In the genomic region with DNA sequence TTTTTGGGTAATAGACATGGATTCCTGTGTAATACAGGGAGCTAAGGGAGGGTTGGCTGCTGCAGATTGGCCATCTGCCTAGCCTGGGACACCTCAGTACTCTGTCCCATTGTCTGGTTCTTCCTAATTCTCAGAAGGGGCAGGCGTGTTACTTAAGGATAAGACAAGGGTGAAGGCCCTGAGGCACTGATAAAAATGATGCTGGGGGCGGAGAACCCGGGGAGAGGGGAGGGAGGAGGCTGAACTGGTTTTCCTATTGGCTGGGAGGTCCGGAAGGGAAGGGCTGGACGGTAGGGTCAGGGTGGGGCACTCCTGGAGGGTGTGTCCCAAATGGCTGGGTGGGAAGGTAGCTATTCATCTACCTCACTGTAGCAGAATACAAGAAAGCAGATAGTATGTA, we compare ENCODE assay signal across 12 mouse cellular contexts. TPM values are rescaled to one million over a fixed set of nuclear protein-coding genes. Genes with fewer than 3 reads are reported as not detected.
DNase-seq lines count a peak whose midpoint lies in the region; ATAC-seq lines count a peak whose summit lies in the region.
"Had no signal": no experiment of that assay in that cellular context is flagged by ENCODE, and none has a peak within 500 bp of the region (broad histone marks: within the 10 kb centered on the region; RNA-seq: fewer than 3 reads in every experiment).

No protein-coding gene starts in this region.

- 0 out of 2 replicates have a peak overlapping the region, but pooled peaks have one; percentile 95 for H3K9ac ChIP-seq in liver, embryonic 15.5 days

- H3K9me3 ChIP-seq in megakaryocyte, embryonic 14.5 days, result no peaks in the 10 kb centered on the region
- H3K9me3 ChIP-seq in liver, embryonic 15.5 days (replicated peaks), result no peaks in the 10 kb centered on the region

- H3K27ac ChIP-seq in liver, embryonic 15.5 days (replicated peaks), result peak overlapping the region; percentile 95

- peaks cover 48% of the 10 kb centered on the region for H3K4me1 ChIP-seq in megakaryocyte, embryonic 14.5 days
- peaks cover 65% of the 10 kb centered on the region for H3K4me1 ChIP-seq in liver, embryonic 15.5 days (replicated peaks)

- peak; percentile 99 for DNase-seq in c-Kit-positive CD71-positive TER-119-negative erythroid progenitor cells, embryonic 14.5 days (ENCODE audit: low read depth)
- DNase-seq in yolk sac, embryonic 10.5 days (ENCODE audit: low spot score), result peak; percentile 51
- no peak for DNase-seq in thymus, postnatal 0 days (ENCODE audit: low spot score)
- no peak for DNase-seq in natural killer cell, adult 2 months (ENCODE audit: low spot score in 2 of 2)
- DNase-seq in cerebellum, adult 8-10 months, result no peak
- DNase-seq: embryo, embryonic 11 days; kidney, adult 8-10 months; right cerebral cortex, adult 18-20 months had no signal

- peak overlapping the region; percentile 76 for H3K4me2 ChIP-seq in liver, embryonic 15.5 days

- 17% methylated on average over 5 of the region's 5 CpGs for WGBS in liver, embryonic 15.5 days (ENCODE audit: insufficient replicate concordance)

- peaks cover 27% of the 10 kb centered on the region for H3K36me3 ChIP-seq in megakaryocyte, embryonic 14.5 days (replicated peaks; ENCODE audit: low read length)
- peaks cover 28% of the 10 kb centered on the region for H3K36me3 ChIP-seq in liver, embryonic 15.5 days (replicated peaks)

- peaks cover under 1% of the 10 kb centered on the region for H3K27me3 ChIP-seq in megakaryocyte, embryonic 14.5 days (replicated peaks)
- H3K27me3 ChIP-seq in liver, embryonic 15.5 days, result no peaks in the 10 kb centered on the region

- ATAC-seq in megakaryocyte, adult 5-6 weeks (ENCODE audit: poor library complexity, severe bottlenecking), result no peak
- peak; percentile 92 for ATAC-seq in liver, embryonic 15.5 days (ENCODE audit: insufficient read depth)

- peak overlapping the region; percentile 46 for H3K4me3 ChIP-seq in megakaryocyte, embryonic 14.5 days (replicated peaks)
- peak overlapping the region; percentile 97 for H3K4me3 ChIP-seq in liver, embryonic 15.5 days (replicated peaks)

RNA-seq across cellular contexts. Expression of gene Pycr2, which starts 1.2 kb away (rescaled TPM):
- polyA plus RNA-seq in megakaryocyte, embryonic 14.5 days (2012; ENCODE audit: insufficient read depth, low replicate concordance), result 54.5 and 76.2 TPM in 2 replicates
- 14.5 and 16.4 TPM in 2 replicates for total RNA-seq in megakaryocyte, adult 5-6 weeks (2015)
- 17.3 and 19.6 TPM in 2 replicates for total RNA-seq in megakaryocyte, adult 5-6 weeks (2017)
- 93.6 and 108 TPM in 2 replicates for polyA plus RNA-seq in liver, embryonic 15.5 days (2015; fragmentation: Nextera tagmentation; extraction: Ambion mirVana)
- 142 and 147 TPM in 2 replicates for polyA plus RNA-seq in thymus, postnatal 0 days (2015; fragmentation: Nextera tagmentation; extraction: Ambion mirVana)

RNA-seq across cellular contexts. Expression of gene Lefty2, which starts 10.0 kb away (rescaled TPM):
- polyA plus RNA-seq in megakaryocyte, embryonic 14.5 days (2012; ENCODE audit: insufficient read depth, low replicate concordance), result not detected in 2 replicates
- not detected in 2 replicates for total RNA-seq in megakaryocyte, adult 5-6 weeks (2015)
- not detected in 2 replicates for total RNA-seq in megakaryocyte, adult 5-6 weeks (2017)
- not detected in 2 replicates for polyA plus RNA-seq in liver, embryonic 15.5 days (2015; fragmentation: Nextera tagmentation; extraction: Ambion mirVana)
- polyA plus RNA-seq in thymus, postnatal 0 days (2015; fragmentation: Nextera tagmentation; extraction: Ambion mirVana), result 0.86 and 0.98 TPM in 2 replicates
- polyA plus RNA-seq: heart, embryonic 14.5 days had no signal

RNA-seq across cellular contexts. Expression of gene Lefty1, which starts 31.9 kb away (rescaled TPM):
- polyA plus RNA-seq in megakaryocyte, embryonic 14.5 days (2012; ENCODE audit: insufficient read depth, low replicate concordance), result 0.83 TPM in 1 of 2 replicates, not detected in the other
- 0.60 and 1.5 TPM in 2 replicates for total RNA-seq in megakaryocyte, adult 5-6 weeks (2015)
- 0.29 and 0.98 TPM in 2 replicates for total RNA-seq in megakaryocyte, adult 5-6 weeks (2017)
- 4.8 and 5.2 TPM in 2 replicates for polyA plus RNA-seq in liver, embryonic 15.5 days (2015; fragmentation: Nextera tagmentation; extraction: Ambion mirVana)
- polyA plus RNA-seq in thymus, postnatal 0 days (2015; fragmentation: Nextera tagmentation; extraction: Ambion mirVana), result 1.7 and 2.9 TPM in 2 replicates

RNA-seq across cellular contexts. Expression of gene Tmem63a, which starts 39.2 kb away (rescaled TPM):
- 1.5 and 6.7 TPM in 2 replicates for polyA plus RNA-seq in megakaryocyte, embryonic 14.5 days (2012; ENCODE audit: insufficient read depth, low replicate concordance)
- total RNA-seq in megakaryocyte, adult 5-6 weeks (2015), result 35.0 and 35.5 TPM in 2 replicates
- total RNA-seq in megakaryocyte, adult 5-6 weeks (2017), result 31.7 and 35.2 TPM in 2 replicates
- polyA plus RNA-seq in liver, embryonic 15.5 days (2015; fragmentation: Nextera tagmentation; extraction: Ambion mirVana), result 8.0 and 9.3 TPM in 2 replicates
- polyA plus RNA-seq in thymus, postnatal 0 days (2015; fragmentation: Nextera tagmentation; extraction: Ambion mirVana), result 13.8 and 14.4 TPM in 2 replicates

RNA-seq across cellular contexts. Expression of gene Sde2, which starts 52.0 kb away (rescaled TPM):
- polyA plus RNA-seq in megakaryocyte, embryonic 14.5 days (2012; ENCODE audit: insufficient read depth, low replicate concordance), result 8.2 and 18.2 TPM in 2 replicates
- 18.1 and 21.1 TPM in 2 replicates for total RNA-seq in megakaryocyte, adult 5-6 weeks (2015)
- total RNA-seq in megakaryocyte, adult 5-6 weeks (2017), result 24.8 and 34.9 TPM in 2 replicates
- polyA plus RNA-seq in liver, embryonic 15.5 days (2015; fragmentation: Nextera tagmentation; extraction: Ambion mirVana), result 21.8 and 22.4 TPM in 2 replicates
- 34.4 and 38.7 TPM in 2 replicates for polyA plus RNA-seq in thymus, postnatal 0 days (2015; fragmentation: Nextera tagmentation; extraction: Ambion mirVana)

Comparison
In these comparisons a context has a peak if more than half of its experiments do, and no peak if none do; other contexts are left out.
1. DNase-seq: peak in c-Kit-positive CD71-positive TER-119-negative erythroid progenitor cells, embryonic 14.5 days (single experiment) and yolk sac, embryonic 10.5 days (single experiment); none in thymus, postnatal 0 days (single experiment), natural killer cell, adult 2 months (0 of 2) and cerebellum, adult 8-10 months (single experiment).